Mouse (Mus musculus) ES-Bruce4 (cell line): ENCODE data around the gene Slc15a3.

Source experiments
- CTCF ChIP-seq: IDR thresholded peaks from one replicate; pipeline ENCODE4 v1.8.1; 2011; ENCODE audit warnings: low read depth, low read length
- EP300 ChIP-seq: IDR thresholded peaks from 2 replicates; pipeline ENCODE4 v1.6.1; 2011; ENCODE audit warnings: low read depth, low read length; ENCODE audit not compliant: insufficient read depth
- POLR2A ChIP-seq: IDR thresholded peaks from one replicate; pipeline ENCODE4 v1.8.1; 2011; ENCODE audit warnings: low read length; ENCODE audit not compliant: insufficient read depth

DNA sequence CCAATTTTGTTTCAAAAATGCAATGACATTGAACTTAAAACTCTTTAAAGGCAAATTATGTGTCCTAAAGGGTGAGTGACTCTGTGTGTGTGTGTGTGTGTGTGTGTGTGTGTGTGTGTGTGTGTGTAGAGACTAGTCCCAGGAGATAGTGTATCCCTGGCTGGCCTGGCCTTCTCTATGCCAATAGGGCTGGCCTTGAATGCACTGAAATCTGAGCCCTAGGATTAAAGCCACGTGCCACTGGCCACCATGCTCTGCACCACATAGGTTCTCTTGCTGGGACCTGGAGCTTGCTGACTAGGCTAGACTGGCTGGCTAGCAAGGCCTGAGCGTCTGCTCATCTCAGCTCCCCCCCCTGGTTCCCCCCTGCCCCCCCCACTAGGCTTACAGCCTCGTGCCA, 46.5 kb upstream of the Slc15a3 start:
- TF ChIP-seq POLR2A (no peak), CTCF (no peak), EP300 (no peak)
